Mouse (Mus musculus): Measurements from ENCODE around the gene Zfp280c. TPM values are rescaled to one million over a fixed set of nuclear protein-coding genes. Genes with fewer than 3 reads are reported as not detected.

Zfp280c gene
- polyA plus RNA-seq, 1 experiment = 0.65 TPM

GRCm38 (mm10) chrX:48523512-48523911, 70.8 kb downstream of the Zfp280c start:
- no peak overlapping the region for H3K4me3 ChIP-seq (ENCODE audit: low read depth, low read length)
- no peaks in the 10 kb centered on the region for H3K36me3 ChIP-seq (ENCODE audit: control insufficient read depth, insufficient read depth, low read length)
- no peaks in the 10 kb centered on the region for H3K4me1 ChIP-seq (ENCODE audit: control insufficient read depth, insufficient read depth, insufficient read length, low read length)
- TF ChIP-seq POLR2A (IDR thresholded peaks at IDR 0.05; ENCODE audit: low read depth, low read length) (no peak), CTCF (IDR thresholded peaks at IDR 0.05; ENCODE audit: extremely low read depth, insufficient read length, insufficient replicate concordance, low read depth, low read length) (no peak)
- 76% methylated on average over 3 of the region's 3 CpGs for WGBS
- no peak overlapping the region for H3K27ac ChIP-seq (ENCODE audit: insufficient read depth, low read depth, low read length)
- no peaks in the 10 kb centered on the region for H3K27me3 ChIP-seq (ENCODE audit: control insufficient read depth, insufficient read depth, low read length)

GRCm38 (mm10) chrX:48521651-48522050, 72.7 kb downstream of the Zfp280c start:
- Histone ChIP-seq H3K27ac (ENCODE audit: insufficient read depth, low read depth, low read length) (no peak overlapping the region), H3K4me3 (ENCODE audit: low read depth, low read length) (no peak overlapping the region), H3K27me3 (ENCODE audit: control insufficient read depth, insufficient read depth, low read length) (no peaks in the 10 kb centered on the region), H3K36me3 (ENCODE audit: control insufficient read depth, insufficient read depth, low read length) (no peaks in the 10 kb centered on the region), H3K4me1 (ENCODE audit: control insufficient read depth, insufficient read depth, insufficient read length, low read length) (no peaks in the 10 kb centered on the region)
- WGBS = 73% methylated on average over 3 of the region's 3 CpGs
- TF ChIP-seq CTCF (IDR thresholded peaks at IDR 0.05; ENCODE audit: extremely low read depth, insufficient read length, insufficient replicate concordance, low read depth, low read length) (no peak), POLR2A (IDR thresholded peaks at IDR 0.05; ENCODE audit: low read depth, low read length) (no peak)

- Histone ChIP-seq H3K36me3 (ENCODE audit: control insufficient read depth, insufficient read depth, low read length) (no peaks in the 10 kb centered on the region), H3K27me3 (ENCODE audit: control insufficient read depth, insufficient read depth, low read length) (no peaks in the 10 kb centered on the region), H3K27ac (ENCODE audit: insufficient read depth, low read depth, low read length) (no peak overlapping the region), H3K4me3 (ENCODE audit: low read depth, low read length) (peak overlapping the region; percentile 59), H3K4me1 (ENCODE audit: control insufficient read depth, insufficient read depth, insufficient read length, low read length) (no peaks in the 10 kb centered on the region)
- 21% methylated on average over 20 of the region's 20 CpGs for WGBS
- TF ChIP-seq POLR2A (IDR thresholded peaks at IDR 0.05; ENCODE audit: low read depth, low read length) (no peak), CTCF (IDR thresholded peaks at IDR 0.05; ENCODE audit: extremely low read depth, insufficient read length, insufficient replicate concordance, low read depth, low read length) (no peak)
Measured at GRCm38 (mm10) chrX:48519549-48520085, 74.7 kb downstream of the Zfp280c start.

- H3K4me3 ChIP-seq (ENCODE audit: low read depth, low read length) = peak within 1 kb of the TSS; percentile 59
- no peaks in the 10 kb centered on the region for H3K4me1 ChIP-seq (ENCODE audit: control insufficient read depth, insufficient read depth, insufficient read length, low read length)
- no peak within 1 kb of the TSS for H3K27ac ChIP-seq (ENCODE audit: insufficient read depth, low read depth, low read length)
- 19% methylated on average over 33 of the region's 33 CpGs for WGBS
- TF ChIP-seq CTCF (IDR thresholded peaks at IDR 0.05; ENCODE audit: extremely low read depth, insufficient read length, insufficient replicate concordance, low read depth, low read length) = no peak
- no peak for TF ChIP-seq POLR2A (IDR thresholded peaks at IDR 0.05; ENCODE audit: low read depth, low read length)
- H3K27me3 ChIP-seq (ENCODE audit: control insufficient read depth, insufficient read depth, low read length) = no peaks in the 10 kb centered on the region
- H3K36me3 ChIP-seq (ENCODE audit: control insufficient read depth, insufficient read depth, low read length) = no peaks in the 10 kb centered on the region
Measured at GRCm38 (mm10) chrX:48518808-48519548, 75.3 kb downstream of the Zfp280c start, which contains the start of gene Rab33a. TSS of gene Rab33a (plus strand) at chrX:48519285.

- Histone ChIP-seq H3K36me3 (ENCODE audit: control insufficient read depth, insufficient read depth, low read length) (no peaks in the 10 kb centered on the region), H3K4me3 (ENCODE audit: low read depth, low read length) (no peak overlapping the region), H3K27me3 (ENCODE audit: control insufficient read depth, insufficient read depth, low read length) (no peaks in the 10 kb centered on the region), H3K4me1 (ENCODE audit: control insufficient read depth, insufficient read depth, insufficient read length, low read length) (no peaks in the 10 kb centered on the region), H3K27ac (ENCODE audit: insufficient read depth, low read depth, low read length) (no peak overlapping the region)
- no peak for TF ChIP-seq CTCF (IDR thresholded peaks at IDR 0.05; ENCODE audit: extremely low read depth, insufficient read length, insufficient replicate concordance, low read depth, low read length)
- TF ChIP-seq POLR2A (IDR thresholded peaks at IDR 0.05; ENCODE audit: low read depth, low read length) = no peak
- whole genome bisulfite sequencing = 54% methylated on average over 15 of the region's 15 CpGs
Measured at GRCm38 (mm10) chrX:48518211-48518807, 76.0 kb downstream of the Zfp280c start.

- peak overlapping the region; percentile 22; the same call in 1 of the 2 replicates for H3K27ac ChIP-seq (ENCODE audit: insufficient read depth, low read depth, low read length)
Measured at GRCm38 (mm10) chrX:48513824-48514223, 80.5 kb downstream of the Zfp280c start.

More at GRCm38 (mm10) chrX:48513824-48514223, 80.5 kb downstream of the Zfp280c start:
- no peak for TF ChIP-seq POLR2A (IDR thresholded peaks at IDR 0.05; ENCODE audit: low read depth, low read length)
- TF ChIP-seq CTCF (IDR thresholded peaks at IDR 0.05; ENCODE audit: extremely low read depth, insufficient read length, insufficient replicate concordance, low read depth, low read length) = no peak
- Histone ChIP-seq H3K36me3 (ENCODE audit: control insufficient read depth, insufficient read depth, low read length) (no peaks in the 10 kb centered on the region), H3K4me1 (ENCODE audit: control insufficient read depth, insufficient read depth, insufficient read length, low read length) (no peaks in the 10 kb centered on the region; the same call in 1 of the 2 replicates), H3K27me3 (ENCODE audit: control insufficient read depth, insufficient read depth, low read length) (no peaks in the 10 kb centered on the region), H3K4me3 (ENCODE audit: low read depth, low read length) (peak overlapping the region; percentile 66)
- 10% methylated on average over 13 of the region's 13 CpGs for WGBS

All from small intestine, adult 2 months (tissue).